Mouse (Mus musculus): Measurements from ENCODE around the gene Slc6a6.

The Slc6a6 gene

DNA sequence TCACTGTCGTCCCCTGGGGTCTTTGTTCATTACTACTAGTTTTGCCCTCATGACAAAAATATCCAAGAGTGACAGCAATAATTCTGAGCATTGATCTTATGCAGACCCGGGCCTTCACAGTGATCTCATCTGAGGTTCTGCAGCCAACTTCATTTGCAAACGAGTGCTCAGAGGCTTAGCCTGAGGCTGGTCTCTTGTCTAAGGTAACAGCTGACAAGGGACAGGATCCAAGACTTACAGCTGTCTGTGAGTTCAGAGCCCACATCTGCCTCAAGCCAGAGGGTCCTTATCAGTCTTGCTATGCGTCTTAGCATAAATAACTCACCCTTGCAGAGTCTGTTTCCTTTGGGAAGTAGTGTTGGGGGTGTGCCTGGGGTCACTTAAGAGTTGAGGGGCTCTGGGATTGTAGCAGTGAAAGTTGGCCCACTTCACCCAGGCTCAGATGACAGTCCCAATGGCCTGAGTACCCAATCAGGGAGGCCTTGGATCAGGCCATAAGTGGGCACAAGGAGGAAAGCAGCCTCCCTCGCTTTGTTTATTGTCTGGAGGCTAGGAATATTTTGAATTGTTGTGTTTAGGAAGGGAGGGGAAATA, 9.0 kb upstream of the Slc6a6 start:
- DNase-seq = no peak

DNA sequence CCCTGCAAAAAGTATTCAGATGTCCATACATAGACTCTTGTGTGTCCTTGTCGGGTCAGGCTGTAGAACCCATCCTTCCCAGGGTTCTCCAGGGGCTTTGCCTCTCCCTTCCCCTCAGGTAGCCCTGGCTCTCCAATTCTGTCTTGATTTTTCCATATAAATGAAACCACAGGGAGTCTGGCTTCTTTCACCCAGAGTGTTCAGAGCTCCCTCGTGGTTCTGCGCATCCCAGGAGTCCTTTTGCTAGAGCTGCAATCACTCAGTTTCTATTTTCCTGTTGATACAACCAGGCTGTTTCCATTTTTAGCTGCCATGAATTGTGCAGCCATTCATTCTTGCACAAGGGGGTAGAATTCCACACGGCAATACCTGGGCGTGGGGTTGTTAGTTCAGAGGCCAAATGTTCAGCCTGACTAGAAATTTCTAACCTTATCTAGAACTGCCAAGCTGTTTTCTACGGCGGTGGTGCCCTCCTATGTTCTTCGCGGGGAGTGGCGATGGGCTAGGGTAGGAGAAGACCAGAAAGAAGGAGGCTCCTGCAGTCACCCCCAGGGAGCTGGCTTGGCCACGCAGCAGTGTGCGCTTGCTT, 5.3 kb upstream of the Slc6a6 start:
- no peak for DNase-seq

DNA sequence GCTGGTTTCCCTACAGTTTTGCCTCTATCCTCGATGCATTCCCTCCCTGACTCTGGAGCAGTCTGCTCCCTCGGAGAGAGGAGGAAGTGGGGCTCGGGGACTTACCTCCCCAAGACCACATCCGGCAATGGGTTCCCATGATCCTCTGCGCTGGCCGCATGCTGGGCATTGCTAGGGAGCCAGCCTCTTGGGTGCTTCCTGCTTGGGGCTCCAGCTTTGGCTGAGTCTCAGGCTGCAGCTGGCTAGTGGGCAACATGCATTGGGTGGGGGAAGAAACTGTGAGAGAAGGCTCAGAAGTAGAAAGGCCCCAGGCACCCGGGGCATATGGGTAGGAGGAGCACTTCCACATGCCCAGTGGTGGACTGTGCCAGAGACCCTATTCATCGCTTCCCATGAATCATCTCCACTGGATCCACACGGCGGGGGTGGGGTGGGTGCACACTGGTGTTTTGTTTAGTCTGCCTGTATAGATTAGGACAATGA, 4.7 kb upstream of the Slc6a6 start:
- peak; percentile 68 for DNase-seq

DNA sequence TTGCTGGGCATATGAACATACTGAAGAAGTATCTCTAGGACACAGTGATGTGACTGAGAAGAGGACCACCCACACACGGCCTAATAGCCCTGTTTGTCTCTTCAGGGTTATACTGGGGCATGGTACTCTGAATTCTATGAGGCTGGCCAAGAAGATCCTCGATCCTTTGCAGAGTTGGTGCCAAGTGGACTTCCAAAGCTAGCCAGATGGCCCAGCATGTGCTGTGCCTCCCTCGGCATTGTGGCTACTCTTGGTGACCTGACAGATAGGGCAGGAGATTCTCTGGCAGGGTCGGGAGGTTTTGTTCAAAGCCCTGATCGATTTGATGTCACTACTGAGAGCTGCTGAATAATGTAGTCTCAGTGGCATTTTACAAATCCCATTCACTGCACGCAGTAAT, 4.1 kb upstream of the Slc6a6 start:
- no peak for DNase-seq

DNA sequence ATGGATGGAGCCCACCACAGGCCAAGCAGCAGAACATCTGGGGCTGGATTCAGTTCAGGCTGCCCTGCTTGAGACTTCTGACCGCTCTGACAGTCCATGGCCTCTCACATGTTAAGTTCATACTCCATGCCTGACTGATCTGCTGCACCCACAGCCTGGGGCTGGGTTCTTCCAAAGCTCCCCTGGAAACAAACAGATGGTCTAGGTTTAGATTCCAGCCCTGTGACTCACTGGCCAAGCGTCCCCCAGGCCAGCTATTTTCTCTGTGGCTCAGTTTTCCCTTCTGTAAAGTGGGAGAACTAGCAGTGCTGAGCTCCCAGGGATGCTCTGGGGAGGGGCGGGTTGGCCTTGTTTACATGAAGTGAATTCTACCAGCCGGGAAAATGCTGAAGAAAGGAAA, 2.0 kb upstream of the Slc6a6 start:
- no peak for DNase-seq

DNA sequence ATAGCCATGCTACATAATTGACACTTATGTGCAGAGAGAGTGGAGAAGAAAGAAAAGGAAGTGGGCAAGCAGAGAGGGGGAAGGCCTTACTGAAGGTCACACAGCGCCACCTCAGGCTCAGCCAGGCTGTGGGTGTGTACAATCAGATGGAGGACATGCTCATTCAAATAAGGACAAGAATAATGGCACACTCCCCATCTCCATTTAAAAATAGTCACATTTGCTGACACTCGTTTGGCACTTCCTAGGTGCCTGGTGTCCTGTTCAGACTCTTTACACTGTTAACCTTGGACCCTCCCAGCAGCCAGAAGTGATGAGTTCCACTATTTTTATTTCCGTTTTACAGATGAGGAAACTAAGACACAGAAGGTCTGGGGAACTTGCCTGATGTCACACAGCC, 732 bp upstream of the Slc6a6 start:
- DNase-seq = peak; percentile 41

DNA sequence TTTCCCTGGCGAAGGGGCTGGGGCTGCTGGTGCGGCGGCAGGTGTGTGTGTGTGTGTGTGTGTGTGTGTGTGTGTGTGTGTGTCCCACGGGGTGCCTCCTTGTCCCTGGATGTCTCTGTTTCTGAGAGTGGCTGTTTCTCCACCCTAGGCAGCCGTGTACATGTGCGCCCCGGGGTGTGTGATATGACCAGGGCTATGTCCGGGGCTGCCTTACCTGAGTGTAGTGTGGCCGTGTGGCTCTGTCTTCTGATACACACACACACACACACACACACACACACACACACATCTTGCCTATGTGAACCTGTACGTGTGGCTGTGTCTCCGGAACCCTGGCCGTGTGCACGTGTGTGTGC, 599 bp downstream of the Slc6a6 start:
- DNase-seq = peak; percentile 26

DNA sequence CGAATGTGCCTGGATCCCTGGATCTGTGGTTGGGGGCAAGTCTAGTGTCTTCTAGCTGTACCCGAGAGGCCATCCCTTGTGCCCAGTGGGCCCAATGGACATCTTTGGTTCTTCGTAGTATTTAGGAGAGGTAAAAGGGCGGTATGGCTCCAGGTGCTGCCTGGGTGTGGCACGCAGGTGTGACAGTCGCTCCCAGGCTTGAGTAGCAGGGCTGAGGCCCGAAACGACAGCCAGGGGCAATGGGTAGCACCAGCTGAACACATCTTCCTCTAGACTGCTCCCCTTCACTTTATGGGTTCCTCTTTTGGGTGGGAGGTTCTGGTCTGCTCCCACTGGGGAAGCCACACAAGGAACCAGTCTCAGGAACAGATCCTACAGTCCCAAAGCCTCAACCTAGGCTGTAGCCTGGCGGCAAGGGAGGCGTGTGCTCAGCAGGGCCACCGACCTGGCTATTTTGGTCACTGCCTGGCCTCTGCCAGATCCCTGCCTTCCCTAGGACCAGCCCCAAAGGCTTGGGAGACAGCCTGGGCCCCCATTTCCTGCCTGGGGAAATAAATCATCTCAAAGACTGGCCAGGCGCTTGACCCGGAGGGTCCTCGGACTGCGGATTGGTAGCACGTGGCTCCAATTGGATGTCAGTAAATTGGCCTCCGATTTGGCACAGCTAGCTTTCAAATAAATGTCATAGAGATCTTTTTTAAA, 1.1 kb downstream of the Slc6a6 start:
- DNase-seq = peak; percentile 56

DNA sequence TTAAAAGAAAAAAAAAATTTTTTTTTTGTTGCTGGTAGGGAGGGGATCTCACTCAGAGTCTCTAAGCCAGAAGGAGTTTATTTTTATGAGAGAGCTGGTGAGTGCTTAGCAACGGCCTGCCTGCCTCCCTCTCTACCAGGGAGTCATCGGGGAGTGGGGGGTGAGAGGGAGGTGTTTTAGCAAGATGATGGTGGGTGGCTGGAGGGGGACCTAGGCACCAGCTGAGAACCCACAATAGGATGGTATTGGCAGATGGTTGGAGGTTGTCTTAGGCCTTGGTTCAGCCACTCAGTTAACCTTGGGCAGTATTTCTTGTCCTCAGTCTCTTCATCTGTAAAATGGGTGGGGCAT, 1.7 kb downstream of the Slc6a6 start:
- no peak for DNase-seq

DNA sequence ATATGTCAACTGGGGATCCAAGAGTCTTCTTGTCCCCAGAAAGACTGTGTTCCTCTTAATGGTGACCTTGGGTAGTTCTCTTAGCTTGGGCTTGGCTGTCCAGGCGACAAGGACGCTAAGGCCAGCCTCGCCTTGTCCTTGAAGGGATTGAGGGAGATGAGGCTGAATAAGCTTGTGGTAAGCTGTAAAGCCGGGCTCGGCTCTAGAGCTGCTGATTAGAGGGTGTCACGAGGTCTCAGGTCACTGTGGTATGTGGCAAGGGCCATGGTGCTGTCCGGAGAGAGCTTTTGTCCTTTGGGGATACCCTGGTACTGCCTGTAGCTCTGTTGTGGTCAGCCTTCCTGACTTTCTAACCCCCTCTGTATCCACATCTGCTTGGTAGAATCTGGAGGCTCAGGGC, 2.0 kb downstream of the Slc6a6 start:
- no peak for DNase-seq

DNA sequence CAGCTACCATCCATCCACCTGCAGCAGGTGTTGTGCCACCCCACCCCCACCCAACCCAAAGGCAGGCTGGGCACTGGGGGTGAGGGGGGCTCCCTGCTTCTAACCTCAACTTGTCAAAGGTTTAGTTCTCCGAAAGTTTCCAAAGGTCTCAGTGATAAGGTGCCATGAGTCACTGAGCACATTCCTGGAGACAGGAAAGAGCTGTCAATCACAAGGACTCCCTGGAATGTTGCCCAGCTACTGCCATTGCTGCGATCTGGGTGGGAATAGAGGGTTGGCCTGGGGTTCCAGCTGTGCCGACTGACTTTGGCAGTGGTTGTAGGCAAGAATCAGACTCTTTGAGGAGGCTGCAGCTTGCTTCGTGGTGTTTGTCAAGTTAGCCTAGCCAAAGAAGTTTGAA, 2.7 kb downstream of the Slc6a6 start:
- DNase-seq = peak; percentile 79

DNA sequence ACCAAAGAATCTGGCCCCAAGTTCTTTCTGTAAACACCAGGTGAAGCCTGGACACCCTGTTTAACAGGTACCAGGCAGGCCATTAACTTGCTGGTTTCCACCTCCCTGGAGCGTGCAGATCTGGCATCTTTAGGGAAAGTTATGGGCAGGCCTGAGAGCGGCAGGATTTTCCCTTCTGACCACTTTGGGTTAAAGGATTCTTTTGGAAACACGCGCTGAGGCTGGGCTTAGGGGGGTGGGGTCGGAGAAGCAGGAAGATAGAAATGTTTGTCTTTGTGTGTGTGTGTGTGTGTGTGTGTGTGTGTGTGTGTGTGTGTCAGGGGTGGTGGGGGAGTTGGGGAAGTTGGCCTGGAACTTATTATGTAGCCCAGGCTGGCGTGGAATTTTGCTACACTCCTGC, 4.2 kb downstream of the Slc6a6 start:
- DNase-seq = no peak

DNA sequence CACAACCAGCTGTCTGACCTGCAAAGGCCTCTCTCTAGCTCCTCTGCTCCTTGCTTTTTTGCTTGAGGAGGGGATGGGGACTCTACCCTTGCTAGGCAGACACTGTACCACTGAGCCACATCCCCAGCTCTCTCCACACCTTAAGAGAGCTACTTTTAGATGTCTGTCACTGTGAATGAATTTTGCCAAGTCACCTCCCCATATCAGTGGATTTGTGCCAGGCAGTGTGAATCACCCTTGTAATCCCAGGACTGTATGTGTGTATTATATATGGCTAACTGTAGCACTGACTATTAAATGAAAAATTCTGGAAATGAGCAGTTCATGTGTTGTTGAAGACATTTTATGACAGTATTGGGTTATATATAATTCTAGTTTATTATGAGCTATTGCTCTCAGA, 5.4 kb downstream of the Slc6a6 start:
- DNase-seq = no peak

DNA sequence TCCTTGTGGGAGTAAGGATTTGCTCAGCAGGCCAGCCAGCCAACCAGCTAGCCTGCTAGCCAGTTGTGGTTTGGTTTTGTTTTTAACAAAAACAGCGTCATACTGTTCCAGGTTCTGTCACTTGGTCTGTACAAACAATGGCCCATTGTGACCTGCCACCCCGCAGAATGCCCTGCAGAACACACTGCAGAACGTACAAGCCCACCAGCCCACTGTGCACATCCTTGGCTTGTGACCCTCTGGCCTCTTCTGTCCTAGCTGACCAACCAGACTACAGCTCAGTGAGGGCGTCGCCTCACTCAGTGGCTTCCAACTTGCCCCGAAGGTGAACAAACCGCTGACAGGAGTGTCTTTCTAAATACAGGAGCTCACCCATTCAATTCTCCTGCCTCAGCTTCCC, 6.4 kb downstream of the Slc6a6 start:
- DNase-seq = no peak

DNA sequence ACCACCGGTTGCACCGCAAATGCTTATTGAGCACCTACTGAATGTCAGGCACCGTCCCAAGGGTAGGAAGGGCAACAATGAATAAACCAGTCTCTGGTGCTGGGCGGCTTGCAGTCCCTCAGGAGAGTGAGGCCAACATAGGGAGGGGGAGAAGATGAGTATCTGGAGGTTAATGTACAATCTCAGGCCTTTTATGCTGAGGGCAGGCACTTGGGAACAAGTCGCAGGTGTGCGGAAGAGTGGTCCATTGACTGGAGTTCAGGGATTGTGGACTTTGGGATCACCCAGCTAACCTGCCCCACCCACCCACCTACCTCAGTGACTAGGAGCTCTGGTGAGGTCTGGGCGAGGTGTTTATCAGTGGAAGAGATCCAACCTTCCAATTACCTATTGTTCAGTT, 6.8 kb downstream of the Slc6a6 start:
- no peak for DNase-seq

DNA sequence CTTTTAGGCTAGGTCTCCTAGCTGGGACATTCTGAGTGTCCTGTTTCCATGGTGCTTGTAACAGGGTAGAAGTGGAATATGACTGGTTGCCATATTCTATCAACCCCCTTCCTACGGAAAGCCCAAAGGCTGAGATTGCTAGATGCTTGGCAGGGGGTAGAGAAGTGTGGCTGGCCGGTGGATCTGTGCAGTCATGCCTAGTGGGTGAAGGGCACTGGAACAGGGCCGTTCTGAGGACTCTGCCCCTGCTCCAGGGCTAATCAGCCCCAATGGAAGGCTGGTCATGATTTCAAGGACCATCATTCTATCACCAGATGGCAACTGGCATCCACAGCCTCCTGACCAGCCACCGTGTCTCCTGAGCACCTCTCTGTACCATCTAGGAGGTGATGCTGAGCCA, 7.7 kb downstream of the Slc6a6 start:
- DNase-seq = no peak

DNA sequence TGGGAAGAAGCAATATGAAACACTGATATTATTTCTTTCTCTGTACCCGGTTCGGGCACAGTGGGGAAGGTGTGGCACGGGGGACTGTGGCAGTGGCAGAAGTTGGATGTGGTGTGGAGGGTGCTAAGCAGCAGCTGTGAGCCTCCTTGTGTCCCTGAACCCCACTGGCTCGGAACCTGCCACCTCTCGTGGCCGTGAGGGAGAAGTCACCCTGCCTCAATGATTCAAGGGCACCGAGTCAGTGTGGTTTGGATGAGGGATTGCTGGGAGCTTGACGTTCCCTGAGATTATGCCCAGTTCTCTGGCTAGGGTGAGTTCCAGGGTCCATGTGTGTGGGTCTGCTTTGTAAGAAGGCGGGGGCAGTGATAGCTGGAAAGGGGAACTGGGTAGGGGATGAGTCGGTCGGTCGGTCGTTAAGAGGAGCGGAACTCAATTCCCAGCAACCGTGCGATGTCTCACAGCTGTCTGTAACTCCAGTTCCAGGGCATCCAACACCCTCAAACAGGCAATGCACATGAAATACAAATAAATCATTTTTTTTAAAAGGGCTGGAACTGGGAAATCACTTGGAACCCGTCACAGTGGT, 9.5 kb downstream of the Slc6a6 start:
- no peak for DNase-seq

DNA sequence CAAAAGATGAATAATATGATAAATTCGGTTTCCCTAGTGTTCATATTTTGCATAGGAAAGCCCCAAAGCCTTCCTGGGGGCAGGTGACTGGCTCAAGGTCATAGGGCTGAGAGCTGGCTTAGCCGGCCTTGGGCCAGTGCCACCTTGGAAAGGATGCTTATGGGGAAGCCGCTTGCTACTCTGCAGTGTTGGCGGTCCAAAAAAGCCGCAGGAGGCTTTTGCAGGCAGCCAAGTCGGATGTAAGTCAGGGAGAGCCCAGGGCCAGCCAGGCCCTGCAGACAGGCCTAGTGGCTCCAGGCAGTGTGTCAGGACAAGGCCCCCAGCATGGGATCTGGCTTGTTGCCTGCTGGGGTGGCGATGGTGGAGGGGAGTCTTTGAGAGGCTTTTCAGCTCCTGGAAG, 10.8 kb downstream of the Slc6a6 start:
- DNase-seq = no peak

DNA sequence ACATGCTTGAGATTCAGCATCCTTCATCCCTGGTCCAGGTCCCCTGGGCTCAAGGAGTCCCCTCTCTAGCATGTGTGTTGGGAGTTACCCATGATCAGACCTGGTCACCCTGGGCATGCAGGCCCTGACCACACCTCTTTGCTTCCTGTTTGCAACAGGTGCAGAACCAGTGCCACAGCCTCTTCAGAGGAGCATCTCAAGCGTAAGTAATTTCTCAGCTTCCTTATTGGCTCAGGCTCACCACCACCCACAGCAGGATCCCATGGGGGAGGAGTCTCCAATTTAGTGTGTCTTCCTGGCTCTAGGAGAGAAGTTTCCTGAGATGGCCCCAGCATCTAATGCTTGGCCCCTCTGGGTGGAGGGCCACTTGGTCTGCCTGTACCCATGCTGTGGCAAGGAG, 15.0 kb downstream of the Slc6a6 start:
- DNase-seq = no peak

DNA sequence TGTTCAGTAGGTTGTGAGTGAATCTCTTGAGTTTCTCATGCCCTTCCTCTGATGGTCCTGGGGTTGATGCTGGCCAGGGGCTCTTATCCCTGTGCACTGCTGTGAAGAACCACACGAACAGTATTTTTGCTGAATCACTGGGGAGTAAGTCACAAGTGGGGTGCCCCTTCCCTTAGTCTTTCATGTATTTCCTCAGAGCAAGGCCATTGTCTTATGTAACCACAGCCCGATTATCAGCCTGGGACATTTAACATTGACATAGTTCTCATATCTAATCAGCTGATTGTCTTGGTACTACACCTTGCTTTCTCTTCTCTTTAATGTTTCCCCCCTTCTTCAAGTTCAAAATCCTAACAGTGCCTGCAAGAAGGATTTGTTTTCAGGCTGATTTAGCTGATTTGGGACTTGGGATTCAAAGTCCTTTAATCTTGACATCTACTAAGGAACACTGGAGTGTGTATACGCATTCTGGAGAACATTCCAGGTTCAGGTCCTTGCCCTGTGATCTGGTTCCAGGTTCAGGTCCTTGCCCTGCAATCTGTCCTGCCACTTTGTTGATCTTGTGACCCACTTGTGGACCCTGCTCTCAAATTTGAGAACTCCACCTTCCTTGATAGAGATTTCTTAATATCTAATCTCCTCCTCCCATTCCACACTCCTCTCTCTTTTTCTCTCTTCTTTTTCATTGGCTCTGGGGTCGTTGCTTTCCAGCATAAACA, 15.8 kb downstream of the Slc6a6 start:
- DNase-seq = no peak

DNA sequence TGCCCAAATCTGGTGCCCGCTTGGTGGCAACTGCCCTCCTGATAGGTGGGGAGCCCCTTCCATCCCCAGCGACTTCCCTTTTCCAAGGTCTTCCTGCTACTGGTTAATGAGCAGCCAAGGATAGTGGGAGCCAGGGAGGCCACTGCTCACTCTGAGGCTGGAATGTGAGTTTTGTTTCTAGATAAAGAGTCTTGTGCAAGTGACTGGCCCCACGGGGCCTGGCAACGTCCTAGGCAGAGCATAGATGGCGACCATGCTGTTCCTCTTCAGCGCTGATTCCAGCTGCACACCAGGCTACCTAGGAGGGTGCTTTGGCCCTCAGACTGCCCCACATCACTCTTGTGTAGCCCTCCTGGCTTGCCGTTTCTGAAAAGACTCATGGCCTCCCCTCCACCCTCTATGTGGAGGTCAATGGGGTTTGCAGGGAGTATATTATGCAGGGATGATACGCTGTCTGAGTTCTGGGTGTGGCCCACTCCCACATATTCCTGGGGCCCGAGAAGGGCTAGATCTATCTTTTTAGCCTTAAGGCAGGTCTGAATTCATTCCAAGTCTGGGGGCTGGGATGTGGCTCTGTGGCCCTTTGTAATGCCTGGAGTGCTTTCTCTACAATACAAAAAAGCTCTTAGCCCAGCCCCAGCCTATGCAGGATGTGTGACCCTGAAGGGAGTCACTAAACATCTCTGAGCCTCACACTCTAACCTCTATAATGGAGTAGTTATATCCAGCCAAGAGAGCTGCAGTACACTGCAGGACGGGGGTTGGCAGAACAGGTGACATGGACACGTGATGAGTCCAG, 17.2 kb downstream of the Slc6a6 start:
- no peak for DNase-seq

DNA sequence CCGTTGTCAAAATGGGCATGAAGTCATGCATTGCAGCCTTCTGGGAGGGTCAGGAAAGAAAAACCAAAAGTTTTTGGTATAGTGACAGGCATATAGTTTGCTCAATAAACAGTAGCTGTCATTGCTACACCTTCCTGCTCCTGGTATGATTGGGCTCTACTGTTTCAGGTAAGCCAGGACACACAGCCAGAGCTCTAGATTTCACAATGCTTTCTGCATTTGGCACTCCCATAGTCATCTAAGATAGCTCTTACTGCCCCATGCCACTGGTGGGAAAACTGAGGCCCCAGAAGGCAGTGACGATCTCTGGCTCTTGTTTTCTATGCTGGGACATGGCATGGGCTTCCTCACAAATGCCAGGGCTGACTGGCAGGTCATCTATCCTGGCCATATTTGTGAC, 19.6 kb downstream of the Slc6a6 start:
- DNase-seq = no peak

DNA sequence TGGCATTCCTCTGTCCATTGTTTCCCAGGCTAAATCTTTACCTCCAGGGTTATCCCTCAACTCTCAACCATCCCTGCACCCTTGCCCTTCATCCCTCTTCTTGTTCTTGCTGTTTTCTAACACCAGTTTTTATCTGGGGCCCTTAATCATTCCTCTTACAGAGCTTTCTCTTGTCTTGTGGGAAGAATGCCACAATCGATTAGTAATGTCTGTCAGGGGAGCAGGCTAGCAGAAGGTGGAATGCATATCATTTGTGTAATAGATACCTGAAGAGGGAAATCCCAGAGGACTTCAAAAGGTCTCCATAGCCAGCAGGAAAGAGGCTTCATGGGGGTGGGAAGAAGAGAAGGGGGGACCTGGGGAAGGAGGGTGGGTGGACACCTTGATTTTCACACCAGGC, 20.6 kb downstream of the Slc6a6 start:
- DNase-seq = no peak
